Mouse (Mus musculus) testis, adult 2 months (tissue): Measurements from ENCODE around the gene Tax1bp3.

Experiments
- CTCF ChIP-seq: fragments of 200-500 bp; IDR thresholded peaks from 2 replicates; pipeline ENCODE4 v1.5.1; 2012; ENCODE audit warnings: low read depth, mild to moderate bottlenecking, inconsistent platforms, low read length, moderate library complexity; ENCODE audit not compliant: control insufficient read depth, insufficient read depth, insufficient replicate concordance
- POLR2A ChIP-seq: fragments of 200-500 bp; IDR thresholded peaks from 2 replicates; pipeline ENCODE4 v1.6.1; 2012; ENCODE audit warnings: low read depth, mild to moderate bottlenecking, inconsistent platforms, low read length, moderate library complexity; ENCODE audit not compliant: control insufficient read depth

GRCm38 (mm10) chr11:73207621-73208020, 30.7 kb downstream of the Tax1bp3 start:
- TF ChIP-seq CTCF (no peak), POLR2A (no peak)
